Mouse (Mus musculus) granulocyte monocyte progenitor cell, adult 5-6 weeks (primary cell): Measurements from ENCODE around the gene Spn. TPM values are rescaled to one million over a fixed set of nuclear protein-coding genes. Genes with fewer than 3 reads are reported as not detected.
"Not testable (repeated sequence)": the region's sequence is repeated elsewhere in the genome, so short reads cannot be mapped to it uniquely, and the experiment has no call there.

Experiments used
- ATAC-seq: replicated peaks from 2 replicates; pipeline ENCODE4 v1.8.0; 2016; ENCODE audit warnings: mild to moderate bottlenecking, moderate TSS enrichment, inconsistent platforms; ENCODE audit not compliant: poor library complexity, severe bottlenecking
- total RNA-seq, 2 experiments: library from RNA; stranded (forward) in 1 of 2; stranded (reverse) in 1 of 2; fragments of 200-712, 200-1000 nt in 1 of 2; fragments of >200 nt in 1 of 2; fragmentation: Nextera tagmentation in 1 of 2; gene quantifications; 2 replicates each; pipeline ENCODE4 v1.2.3; 2014 to 2017

The Spn gene
- total RNA-seq (2014; fragmentation: Nextera tagmentation) (123 and 159 TPM in 2 replicates), total RNA-seq (2017) (293 and 356 TPM in 2 replicates)

DNA sequence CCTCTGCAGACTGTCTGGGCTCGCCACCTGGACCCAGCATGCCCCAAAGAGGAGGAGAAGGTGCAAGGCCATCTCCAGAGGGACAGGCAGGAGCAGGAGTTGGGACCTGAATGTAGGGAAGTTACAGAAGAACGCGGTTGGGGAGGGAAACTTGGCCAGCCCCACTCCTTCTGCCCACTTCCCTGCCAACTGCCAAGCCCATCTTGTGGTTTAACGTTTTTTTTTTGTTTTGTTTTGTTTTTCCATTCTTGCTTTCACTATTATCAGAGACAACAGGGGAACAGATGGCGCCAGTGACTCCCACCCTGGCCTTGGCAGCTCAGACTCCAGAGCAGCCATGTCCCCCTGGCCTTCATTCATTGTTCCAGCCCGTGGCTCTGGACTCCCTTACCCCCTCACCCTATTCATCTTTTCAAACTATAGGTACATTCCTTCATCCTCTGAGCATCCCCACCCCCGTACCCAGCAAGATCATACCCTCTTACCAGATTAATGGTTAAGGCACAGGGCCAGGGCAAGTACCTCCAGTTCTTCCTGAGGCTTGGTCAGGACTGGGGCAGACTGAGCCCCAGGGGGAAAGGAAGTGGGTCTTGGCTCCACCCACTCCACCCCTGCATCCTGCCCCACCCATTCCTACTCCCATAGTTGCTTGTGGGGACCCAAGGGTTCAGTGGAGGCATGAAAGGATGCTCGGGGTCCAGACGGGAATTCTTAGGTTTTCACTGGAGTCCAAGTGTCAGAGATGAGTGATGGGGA lies at the start of gene Spn:
Spn (minus strand) TSS at position 562 of the 756 bp plus-strand sequence.
- peak; percentile 61 for ATAC-seq

DNA sequence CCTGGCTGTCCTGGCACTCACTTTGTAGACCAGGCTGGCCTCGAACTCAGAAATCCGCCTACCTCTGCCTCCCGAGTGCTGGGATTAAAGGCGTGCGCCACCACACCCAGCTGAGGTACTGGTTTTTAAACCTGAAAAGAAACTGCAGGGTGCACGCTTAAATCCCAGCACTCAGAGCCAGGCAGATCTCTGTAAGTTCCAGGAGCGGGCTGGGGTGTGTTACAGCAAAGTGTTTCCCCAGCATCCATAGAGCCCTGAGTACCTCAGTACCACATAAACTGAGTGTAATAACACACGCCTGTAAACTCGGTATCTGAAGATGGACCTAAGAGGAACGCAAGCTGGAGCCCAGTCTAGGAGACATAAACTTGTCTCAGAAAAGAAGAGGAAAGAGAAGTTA lies 49.7 kb upstream of the Spn start:
- ATAC-seq: no peak

- ATAC-seq: peak; percentile 61
Observed at GRCm38 (mm10) chr7:127185601-127186000, 48.0 kb upstream of the Spn start.

GRCm38 (mm10) chr7:127184720-127185119 lies 47.1 kb upstream of the Spn start:
- ATAC-seq: no peak

DNA sequence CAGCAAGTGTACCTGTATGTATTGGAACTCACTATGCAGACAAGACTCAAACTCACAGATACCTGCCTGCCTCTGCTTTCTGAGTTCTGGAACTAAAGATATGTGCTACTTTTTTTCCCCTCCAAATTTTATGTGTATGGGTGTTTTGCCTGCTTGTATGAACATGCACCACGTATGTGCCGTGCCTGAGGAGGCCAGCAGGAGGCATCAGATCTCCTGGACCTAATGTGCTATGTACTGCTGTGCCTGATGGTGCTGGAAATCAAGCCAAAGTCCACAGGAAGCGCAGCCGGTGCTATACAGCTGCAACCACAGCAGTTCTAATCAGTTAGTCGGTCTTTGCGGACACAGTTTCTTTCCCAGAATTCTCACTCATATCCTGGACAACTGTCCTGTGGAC lies 46.2 kb upstream of the Spn start:
- peak; percentile 60 for ATAC-seq

GRCm38 (mm10) chr7:127183345-127183744 lies 45.7 kb upstream of the Spn start:
- no peak for ATAC-seq

- ATAC-seq: not testable (repeated sequence)
Observed at GRCm38 (mm10) chr7:127181724-127182123, 44.1 kb upstream of the Spn start.

DNA sequence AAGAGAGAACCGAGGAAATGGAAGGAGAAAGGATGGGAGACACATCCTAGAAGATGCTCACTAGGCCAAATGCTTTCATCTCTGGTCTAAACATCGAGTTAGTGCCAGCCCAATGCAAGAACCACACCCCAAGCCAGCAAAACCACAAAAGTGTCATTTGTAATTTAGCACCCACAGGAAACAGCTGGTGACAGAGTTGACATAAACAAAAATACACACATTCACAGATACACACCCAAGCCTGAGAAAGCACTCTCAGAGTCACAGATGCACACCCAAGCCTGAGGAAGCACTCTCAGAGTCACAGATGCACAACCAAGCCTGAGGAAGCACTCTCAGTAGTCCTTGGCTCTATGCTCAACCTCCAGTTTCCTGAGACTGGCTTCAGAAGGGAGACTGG lies 43.2 kb upstream of the Spn start:
- ATAC-seq: 0 out of 2 replicates have a peak, but pooled peaks have one; percentile 31

- no peak for ATAC-seq
Observed at GRCm38 (mm10) chr7:127176937-127177336, 39.3 kb upstream of the Spn start.

GRCm38 (mm10) chr7:127166501-127166900 lies 28.9 kb upstream of the Spn start:
- no peak for ATAC-seq

GRCm38 (mm10) chr7:127165607-127166493 lies 28.2 kb upstream of the Spn start:
- ATAC-seq: peak; percentile 62

DNA sequence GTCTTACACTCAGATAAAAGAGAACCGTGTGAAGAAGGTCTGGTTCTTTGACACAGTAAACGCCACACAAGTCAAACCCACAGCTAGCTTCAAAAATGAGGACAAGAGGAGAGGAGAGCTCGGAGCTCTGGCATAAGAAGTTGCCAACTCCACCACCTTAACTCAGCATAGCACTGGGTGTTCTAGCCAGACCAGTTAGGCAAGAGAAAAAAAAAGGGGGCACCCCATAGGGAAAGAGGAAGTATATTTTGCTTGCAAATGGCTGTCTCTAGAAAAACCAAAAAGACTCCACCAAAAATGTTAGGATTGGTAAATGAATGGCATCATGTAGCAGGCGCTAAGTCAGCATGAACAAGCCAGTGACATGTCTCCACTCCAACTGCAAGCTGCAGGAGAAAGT lies 26.4 kb upstream of the Spn start:
- ATAC-seq: peak; percentile 64

DNA sequence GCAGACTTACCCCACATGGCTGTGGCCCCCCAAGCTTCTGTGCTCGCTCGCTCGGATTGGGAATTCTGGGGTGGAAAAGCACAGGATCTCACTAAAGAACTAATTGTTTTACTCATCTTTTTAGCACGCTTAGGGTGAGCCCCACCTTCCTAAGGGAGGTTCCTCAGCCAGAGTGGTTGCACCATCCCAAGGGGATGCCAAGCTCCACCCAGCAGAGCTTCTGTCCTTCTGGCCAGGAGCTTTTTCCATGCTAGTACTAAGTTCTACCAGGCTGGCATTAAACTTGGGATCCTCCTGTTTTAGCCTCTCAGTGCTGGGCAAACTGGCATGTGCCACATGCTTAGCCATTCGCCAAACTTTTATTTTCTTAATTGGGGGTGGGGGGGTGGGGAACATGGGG lies 24.9 kb upstream of the Spn start:
- peak; percentile 38; the same call in 1 of the 2 replicates for ATAC-seq

GRCm38 (mm10) chr7:127157548-127157947 lies 19.9 kb upstream of the Spn start:
- peak; percentile 92 for ATAC-seq

GRCm38 (mm10) chr7:127153477-127153876 lies 15.9 kb upstream of the Spn start:
- no peak for ATAC-seq

DNA sequence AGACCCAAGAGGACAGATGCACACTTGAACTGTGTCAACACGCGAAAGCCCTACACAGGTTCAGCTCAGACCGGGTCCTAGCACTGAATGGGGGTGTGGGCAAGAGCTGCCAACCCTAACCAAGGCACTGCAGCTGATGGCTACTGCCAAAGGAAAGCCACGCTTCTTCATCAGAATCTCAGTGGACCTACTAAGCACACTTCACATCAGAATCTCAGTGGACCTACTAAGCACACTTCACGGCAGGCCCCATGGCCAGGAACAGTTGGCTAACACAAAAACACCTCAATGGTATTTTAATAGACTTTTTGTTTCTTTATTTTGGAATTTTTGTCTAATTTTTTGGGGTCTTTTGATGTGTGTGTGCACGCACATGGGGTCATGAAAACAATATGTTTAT lies 14.8 kb upstream of the Spn start:
- no peak for ATAC-seq

DNA sequence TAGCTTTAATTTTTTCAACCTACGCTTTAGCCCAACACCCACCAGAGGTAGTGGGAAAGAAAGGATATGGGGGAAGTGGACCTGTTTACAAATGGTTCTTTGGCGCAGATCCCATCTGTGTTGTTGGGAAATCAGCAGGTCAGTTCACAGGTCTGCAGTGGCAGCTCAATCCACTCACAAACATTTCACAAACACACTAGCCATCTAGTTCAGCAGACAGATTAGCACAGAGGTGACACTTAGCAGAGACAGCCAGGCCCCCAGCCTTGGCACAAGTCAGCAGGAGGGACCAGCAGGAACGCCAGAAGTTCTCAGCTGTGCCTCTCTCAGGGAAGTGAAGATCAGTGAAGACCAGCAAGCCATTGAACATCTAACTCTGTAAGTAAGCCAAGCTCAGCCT lies 10.3 kb upstream of the Spn start:
- no peak for ATAC-seq

DNA sequence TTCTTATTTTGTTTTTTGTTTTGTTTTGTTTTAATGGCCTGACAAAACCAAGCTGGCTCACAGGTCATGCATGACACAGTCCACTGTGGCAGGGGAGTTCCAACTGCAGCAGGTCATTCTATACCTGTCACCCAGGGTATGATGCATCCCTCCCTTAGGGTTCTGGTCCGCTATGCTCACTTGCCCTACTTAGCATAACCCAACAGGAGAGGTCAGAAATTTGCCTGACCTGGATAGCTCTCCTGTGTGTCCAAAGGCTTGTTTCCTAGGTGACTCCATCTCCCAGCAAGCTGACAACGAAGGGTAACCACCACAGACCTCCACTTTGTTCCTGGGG lies 8.6 kb upstream of the Spn start:
- no peak for ATAC-seq

DNA sequence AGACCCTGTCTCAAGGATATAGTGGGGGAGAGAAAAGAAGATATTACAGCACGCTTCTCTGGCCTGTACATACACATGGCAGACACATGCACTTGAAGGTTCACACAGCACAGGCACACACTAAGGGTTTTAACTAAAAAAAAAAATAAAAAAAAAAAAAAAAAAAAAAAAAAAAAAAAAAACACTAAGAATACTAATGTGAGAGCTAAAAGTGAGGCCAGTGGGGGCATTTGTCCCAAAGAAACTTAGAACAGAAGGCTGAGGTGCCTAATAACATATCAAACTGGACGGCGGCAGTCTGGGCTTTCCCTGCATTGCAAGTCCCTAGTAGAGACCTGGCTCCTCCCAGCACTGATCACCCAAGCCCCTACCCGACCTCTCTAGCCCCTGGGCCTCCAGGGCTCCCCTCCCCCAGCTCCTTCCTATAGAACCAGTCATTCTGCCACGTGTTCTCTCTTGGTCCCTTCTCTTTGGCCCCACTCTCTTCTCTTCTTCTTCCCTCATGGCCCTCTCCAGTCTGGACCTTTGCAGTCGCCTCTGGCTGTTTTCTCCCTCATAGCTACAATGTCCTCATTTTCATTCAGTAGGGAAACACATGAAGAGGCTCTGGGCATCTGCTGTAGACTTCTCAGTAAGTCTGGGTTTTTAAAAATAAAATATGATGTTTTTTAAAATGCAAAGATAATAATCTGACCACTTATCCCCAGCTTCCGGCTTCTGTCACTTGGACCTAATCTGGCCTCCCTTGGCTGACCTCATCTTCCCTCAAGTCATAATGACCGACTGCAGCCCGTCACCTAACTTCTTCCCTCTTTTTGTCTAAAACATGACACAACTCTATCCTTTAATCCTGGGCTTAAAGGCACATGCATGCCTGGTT lies 8.0 kb upstream of the Spn start:
- ATAC-seq: no peak; the same call in 1 of the 2 replicates

DNA sequence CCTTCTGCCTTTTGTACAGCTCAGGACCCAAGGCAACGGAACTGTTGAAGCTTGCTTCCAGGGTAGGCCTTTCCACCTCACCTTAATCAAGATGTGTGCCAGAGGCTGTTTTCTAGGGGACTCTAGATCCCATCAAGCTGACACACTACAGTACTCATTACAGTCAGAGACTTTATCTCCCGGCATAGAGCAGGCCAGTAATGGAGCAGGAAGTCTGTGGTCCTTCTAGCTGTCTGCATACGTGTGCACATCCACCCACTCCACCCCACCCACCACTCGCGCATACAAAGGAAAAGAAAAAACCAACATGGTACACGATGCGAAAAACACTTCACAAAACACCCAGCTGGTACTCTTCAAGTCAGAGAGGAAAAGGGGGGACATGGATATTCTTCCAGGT lies 6.8 kb upstream of the Spn start:
- peak; percentile 24; the same call in 1 of the 2 replicates for ATAC-seq
